Mouse (Mus musculus) thymus, adult 2 months (tissue): ENCODE measurements around the gene Naa50.

Experiments used
- CTCF ChIP-seq: fragments of 200-500 bp; IDR thresholded peaks from 2 replicates; pipeline ENCODE4 v1.5.1; 2012; ENCODE audit warnings: mild to moderate bottlenecking, control low read depth, low read length, moderate library complexity, borderline replicate concordance; ENCODE audit not compliant: control insufficient read depth, poor library complexity, insufficient read depth; ENCODE audit errors: extremely low read depth
- POLR2A ChIP-seq: fragments of 200-500 bp; IDR thresholded peaks from 2 replicates; pipeline ENCODE4 v1.6.1; 2012; ENCODE audit warnings: mild to moderate bottlenecking, low read length, control low read depth, moderate library complexity; ENCODE audit not compliant: control insufficient read depth, poor library complexity, insufficient read depth; ENCODE audit errors: extremely low read depth

- no peak for TF ChIP-seq CTCF
- TF ChIP-seq POLR2A: no peak
Measured at GRCm38 (mm10) chr16:44199066-44199703, 59.6 kb downstream of the Naa50 start.
